Mouse (Mus musculus) heart, adult 2 months (tissue): ENCODE results near the gene Zbtb12. TPM values are rescaled to one million over a fixed set of nuclear protein-coding genes. Genes with fewer than 3 reads are reported as not detected.
A peak's percentile ranks its signal among the peaks of the same experiment; 100 is the strongest.
"Not testable (repeated sequence)": the region's sequence is repeated elsewhere in the genome, so short reads cannot be mapped to it uniquely, and the experiment has no call there.

Experiments
- DNase-seq, 2 experiments: peaks; one replicate each; pipeline ENCODE4 v3.0.0; 2021
- H3K27ac ChIP-seq: fragments of 200-600 bp; 2 replicates; pipeline ENCODE4 v1.8.1; 2022
- H3K27me3 ChIP-seq: fragments of 200-500 bp; 2 replicates; pipeline ENCODE4 v1.6.1; 2012; ENCODE audit warnings: mild to moderate bottlenecking, low read length, inconsistent platforms, mixed read lengths; ENCODE audit not compliant: control insufficient read depth, insufficient read depth
- H3K36me3 ChIP-seq: fragments of 200-500 bp; 2 replicates; pipeline ENCODE4 v1.6.1; 2012; ENCODE audit warnings: low read length, inconsistent platforms; ENCODE audit not compliant: control insufficient read depth, insufficient read depth
- H3K4me1 ChIP-seq: fragments of 200-500 bp; 2 replicates; pipeline ENCODE4 v1.6.1; 2011; ENCODE audit warnings: low read length; ENCODE audit not compliant: control insufficient read depth, insufficient read depth
- H3K4me3 ChIP-seq: fragments of 200-600 bp; 2 replicates; pipeline ENCODE4 v1.8.1; 2022
- H3K79me2 ChIP-seq: fragments of 200-500 bp; replicated peaks from 2 replicates; pipeline ENCODE4 v1.6.1; 2012; ENCODE audit warnings: mild to moderate bottlenecking, inconsistent platforms, low read length, moderate library complexity, mixed read lengths; ENCODE audit not compliant: control insufficient read depth, insufficient read depth
- H3K9ac ChIP-seq: fragments of 200-500 bp; 2 replicates; pipeline ENCODE4 v1.6.1; 2012; ENCODE audit warnings: low read depth, mild to moderate bottlenecking, control low read depth, inconsistent platforms, low read length, mixed read lengths
- CTCF ChIP-seq: fragments of 200-600 bp; IDR thresholded peaks from 2 replicates; pipeline ENCODE4 v1.8.1; 2022; ENCODE audit warnings: antibody characterized with exemption, mild to moderate bottlenecking, moderate library complexity
- EP300 ChIP-seq: fragments of 200-500 bp; IDR thresholded peaks from 2 replicates; pipeline ENCODE4 v1.6.1; 2011; ENCODE audit warnings: low read depth, low read length, control low read depth; ENCODE audit not compliant: insufficient read depth
- POLR2A ChIP-seq: fragments of 200-500 bp; IDR thresholded peaks from 2 replicates; pipeline ENCODE4 v1.6.1; 2011; ENCODE audit warnings: mild to moderate bottlenecking, low read depth, low read length, control low read depth; ENCODE audit not compliant: insufficient read depth
- WGBS: fragments of 180-500 bp; shearing (Covaris S2); methylation state at CpG from one replicate; pipeline ENCODE4 v1.1.7; 2018; 5-methylcytosine and 5-hydroxymethylcytosine counted together
- intact Hi-C: fragments of 180-260 bp; cut with DNase I; formaldehyde crosslinking; loops from one replicate; pipeline ENCODE4 v1.15.1; 2025
- polyA plus RNA-seq: library from polyadenylated mRNA; depleted of rRNA; stranded (reverse); fragments of >200 nt; gene quantifications from 2 replicates; pipeline ENCODE4 v1.2.3, GENCODE M21; 2012
- total RNA-seq, 2 experiments: library from RNA; stranded (reverse); gene quantifications; 2 replicates each; pipeline ENCODE4 v1.2.3; 2021

Gene Zbtb12
- total and polyA plus RNA-seq, 3 experiments: 7.9 to 10.0 (median 9.0) TPM

- TF ChIP-seq EP300 (no peak), POLR2A (no peak), CTCF (no peak)
- intact Hi-C loops: no loop called here
Observed at GRCm38 (mm10) chr17:34897373-34898159, 18.3 kb downstream of the Zbtb12 start.

DNA sequence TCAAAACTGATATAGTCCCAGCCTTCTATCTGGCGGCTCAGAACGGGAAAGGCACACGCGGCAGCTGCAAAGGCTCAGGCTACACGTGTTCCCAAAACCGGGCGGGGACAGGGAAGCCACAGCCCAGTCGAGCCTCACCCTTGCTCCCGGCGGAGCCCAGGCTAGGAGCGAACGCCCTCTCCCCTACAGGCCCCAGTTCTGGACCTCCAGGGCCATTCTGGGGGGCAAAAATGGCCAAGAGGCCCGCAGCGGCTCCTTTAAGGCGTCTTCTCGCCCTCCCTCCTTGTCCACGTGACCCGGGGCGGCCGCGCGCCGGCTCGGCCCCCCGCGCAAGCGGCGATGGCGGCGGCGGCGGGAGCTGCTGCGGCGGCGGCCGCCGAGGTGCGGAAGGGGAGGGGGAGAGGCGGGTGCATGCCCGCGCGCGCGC is 18.9 kb downstream of the Zbtb12 start, which contains the start of the genes C2 and Ehmt2:
Gene C2, minus strand, starts transcription at position 106 of the 427 bp plus-strand sequence.
Gene Ehmt2, plus strand, starts transcription at position 310 of the 427 bp plus-strand sequence.
- TF ChIP-seq CTCF (no peak), EP300 (0 out of 2 replicates have a peak, but pooled peaks have one; percentile 45), POLR2A (peak; percentile 58)
- peaks cover 5% of the 10 kb centered on the region for H3K4me1 ChIP-seq
- peak within 1 kb of the TSS; percentile 99 for H3K27ac ChIP-seq
- H3K4me3 ChIP-seq: peak within 1 kb of the TSS; percentile 80
- no peaks in the 10 kb centered on the region for H3K36me3 ChIP-seq
- H3K27me3 ChIP-seq: no peaks in the 10 kb centered on the region
- no peaks in the 10 kb centered on the region for H3K79me2 ChIP-seq
- intact Hi-C loops: no loop called here
- WGBS: 2% methylated on average over 19 of the region's 44 CpGs
- peak within 1 kb of the TSS; percentile 82 for H3K9ac ChIP-seq
- peak; percentile 90 for DNase-seq

More at GRCm38 (mm10) chr17:34897373-34898159, 18.3 kb downstream of the Zbtb12 start:
- H3K4me3 ChIP-seq: peak overlapping the region; percentile 80
- peak in 1 of 2 experiments; percentile 20 for DNase-seq
- H3K79me2 ChIP-seq: no peaks in the 10 kb centered on the region
- H3K36me3 ChIP-seq: no peaks in the 10 kb centered on the region
- WGBS: 8% methylated on average over 10 of the region's 10 CpGs
- H3K9ac ChIP-seq: peak overlapping the region; percentile 82
- H3K27me3 ChIP-seq: no peaks in the 10 kb centered on the region
- peak overlapping the region; percentile 99 for H3K27ac ChIP-seq
- peaks cover 5% of the 10 kb centered on the region for H3K4me1 ChIP-seq

DNA sequence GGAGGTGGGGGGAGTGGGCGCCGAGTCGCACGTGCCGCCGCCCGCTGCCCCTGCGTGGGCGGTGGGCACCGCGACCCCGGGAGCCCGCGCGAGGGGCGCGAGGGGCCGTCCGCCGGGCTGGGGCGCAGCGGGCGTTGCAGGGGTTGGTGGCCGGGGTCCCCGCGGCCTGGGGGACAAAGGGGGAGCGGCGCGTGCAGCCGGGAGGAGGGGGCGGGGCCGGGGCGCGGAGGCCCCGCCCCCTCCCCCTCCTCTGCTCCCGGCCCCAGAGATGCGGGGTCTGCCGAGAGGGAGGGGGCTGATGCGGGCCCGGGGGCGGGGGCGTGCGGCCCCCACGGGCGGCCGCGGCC is 19.4 kb downstream of the Zbtb12 start:
- H3K79me2 ChIP-seq: no peaks in the 10 kb centered on the region
- no peaks in the 10 kb centered on the region for H3K36me3 ChIP-seq
- H3K27ac ChIP-seq: peak overlapping the region; percentile 99
- intact Hi-C loops: no loop called here
- no peaks in the 10 kb centered on the region for H3K27me3 ChIP-seq
- H3K9ac ChIP-seq: peak overlapping the region; percentile 82
- no peak for TF ChIP-seq EP300
- no peak for DNase-seq
- peak overlapping the region; percentile 80 for H3K4me3 ChIP-seq
- peaks cover 4% of the 10 kb centered on the region for H3K4me1 ChIP-seq
- under 1% methylated on average over 27 of the region's 47 CpGs for WGBS

- peak; percentile 64 to 75 for DNase-seq
- peak overlapping the region; percentile 99 for H3K27ac ChIP-seq
- H3K27me3 ChIP-seq: no peaks in the 10 kb centered on the region
- H3K4me3 ChIP-seq: peak overlapping the region; percentile 80
- no peaks in the 10 kb centered on the region for H3K36me3 ChIP-seq
- intact Hi-C loops: no loop called here
- peak overlapping the region; percentile 82 for H3K9ac ChIP-seq
- no peak for TF ChIP-seq EP300
- TF ChIP-seq POLR2A: peak; percentile 42; the same call in 1 of the 2 replicates
- 2% methylated on average over 40 of the region's 45 CpGs for WGBS
- peaks cover 3% of the 10 kb centered on the region for H3K4me1 ChIP-seq
- no peaks in the 10 kb centered on the region for H3K79me2 ChIP-seq
Observed at GRCm38 (mm10) chr17:34899053-34899889, 20.0 kb downstream of the Zbtb12 start.

GRCm38 (mm10) chr17:34899890-34900243 is 20.6 kb downstream of the Zbtb12 start:
- peak in 1 of 2 experiments; percentile 48 for DNase-seq
- 4% methylated on average over 5 of the region's 5 CpGs for WGBS
- intact Hi-C loops: no loop called here

GRCm38 (mm10) chr17:34900826-34901225 is 21.5 kb downstream of the Zbtb12 start:
- H3K4me1 ChIP-seq, H3K9ac ChIP-seq, H3K4me3 ChIP-seq, DNase-seq, H3K27me3 ChIP-seq, H3K36me3 ChIP-seq, H3K27ac ChIP-seq, H3K79me2 ChIP-seq, intact Hi-C loops: not testable (repeated sequence)

More at GRCm38 (mm10) chr17:34899890-34900243, 20.6 kb downstream of the Zbtb12 start:
- peak overlapping the region; percentile 82 for H3K9ac ChIP-seq
- H3K36me3 ChIP-seq: no peaks in the 10 kb centered on the region
- peak overlapping the region; percentile 80 for H3K4me3 ChIP-seq
- peaks cover 3% of the 10 kb centered on the region for H3K4me1 ChIP-seq
- no peaks in the 10 kb centered on the region for H3K27me3 ChIP-seq
- no peak for TF ChIP-seq CTCF
- TF ChIP-seq POLR2A: no peak
- TF ChIP-seq EP300: no peak
- H3K79me2 ChIP-seq: no peaks in the 10 kb centered on the region
- H3K27ac ChIP-seq: peak overlapping the region; percentile 99

DNA sequence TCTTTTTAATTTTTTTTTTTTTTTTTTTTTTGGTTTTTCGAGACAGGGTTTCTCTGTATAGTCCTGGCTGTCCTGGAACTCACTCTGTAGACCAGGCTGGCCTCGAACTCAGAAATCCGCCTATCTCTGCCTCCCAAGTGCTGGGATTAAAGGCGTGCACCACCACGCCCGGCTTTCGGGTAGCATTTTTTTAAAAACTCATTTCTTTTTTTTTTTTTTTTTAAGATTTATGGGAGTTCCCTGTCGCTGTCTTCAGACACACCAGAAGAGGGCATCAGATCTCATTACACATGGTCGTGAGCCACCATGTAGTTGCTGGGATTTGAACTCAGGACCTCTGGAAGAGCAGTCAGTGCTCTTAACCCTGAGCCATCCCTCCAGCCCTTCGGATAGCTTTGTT is 22.7 kb downstream of the Zbtb12 start:
- DNase-seq, intact Hi-C loops: not testable (repeated sequence)
- WGBS: 91% methylated on average over 9 of the region's 10 CpGs

More for the DNA sequence above, 22.7 kb downstream of the Zbtb12 start:
- H3K9ac ChIP-seq, H3K27ac ChIP-seq, H3K36me3 ChIP-seq, H3K79me2 ChIP-seq, H3K4me1 ChIP-seq, H3K27me3 ChIP-seq, H3K4me3 ChIP-seq: not testable (repeated sequence)
